Mouse (Mus musculus) lung, embryonic 16.5 days (tissue): Measurements from ENCODE around the gene Gldc. TPM values are rescaled to one million over a fixed set of nuclear protein-coding genes. Genes with fewer than 3 reads are reported as not detected.

Experiments used
- ATAC-seq: fragments of 200-750 bp; cut with Nextera tagmentation; 2 replicates; pipeline ENCODE4 v1.8.0; 2017; ENCODE audit warnings: low read depth, mild to moderate bottlenecking, moderate library complexity
- H3K27ac ChIP-seq: fragments of 300-500 bp; sonication (generic); 2 replicates; pipeline ENCODE4 v1.5.1; 2014; ENCODE audit warnings: mild to moderate bottlenecking, control low read depth, low read length
- H3K27me3 ChIP-seq: fragments of 300-500 bp; sonication (generic); 2 replicates; pipeline ENCODE4 v1.6.1; 2014; ENCODE audit warnings: low read depth, low read length, mixed read lengths; ENCODE audit not compliant: control insufficient read depth, insufficient read depth
- H3K36me3 ChIP-seq: fragments of 300-500 bp; sonication (generic); 2 replicates; pipeline ENCODE4 v1.6.1; 2014; ENCODE audit warnings: low read length; ENCODE audit not compliant: control insufficient read depth, insufficient read depth
- H3K4me1 ChIP-seq: fragments of 300-500 bp; sonication (generic); replicated peaks from 2 replicates; pipeline ENCODE4 v1.6.1; 2014; ENCODE audit warnings: low read length, mixed read lengths; ENCODE audit not compliant: control insufficient read depth, insufficient read depth
- H3K4me2 ChIP-seq: fragments of 300-500 bp; sonication (generic); 2 replicates; pipeline ENCODE4 v1.6.1; 2014; ENCODE audit warnings: low read depth, low read length, control low read depth
- H3K4me3 ChIP-seq: fragments of 300-500 bp; sonication (generic); 2 replicates; pipeline ENCODE4 v1.5.1; 2014; ENCODE audit warnings: mild to moderate bottlenecking, low read length, control low read depth
- H3K9ac ChIP-seq: fragments of 300-500 bp; sonication (generic); 2 replicates; pipeline ENCODE4 v1.6.1; 2014; ENCODE audit warnings: low read length, control low read depth
- H3K9me3 ChIP-seq: fragments of 300-500 bp; sonication (generic); 2 replicates; pipeline ENCODE4 v1.6.1; 2016; ENCODE audit warnings: low read length; ENCODE audit not compliant: control insufficient read depth
- WGBS: fragments of 180-500 bp; shearing (Covaris S2); extraction: QIAGEN DNeasy Blood & Tissue Kit; methylation state at CpG from one replicate; pipeline ENCODE4 v1.1.7; 2014; 5-methylcytosine and 5-hydroxymethylcytosine counted together
- polyA plus RNA-seq: library from polyadenylated mRNA; unstranded; fragments of >200 nt; fragmentation: Nextera tagmentation; extraction: Ambion mirVana; gene quantifications from 2 replicates; pipeline ENCODE4 v1.2.1, GENCODE M21; 2015

Gldc gene
- polyA plus RNA-seq, 1 experiment from 2014 or later, result 0.60 TPM

DNA sequence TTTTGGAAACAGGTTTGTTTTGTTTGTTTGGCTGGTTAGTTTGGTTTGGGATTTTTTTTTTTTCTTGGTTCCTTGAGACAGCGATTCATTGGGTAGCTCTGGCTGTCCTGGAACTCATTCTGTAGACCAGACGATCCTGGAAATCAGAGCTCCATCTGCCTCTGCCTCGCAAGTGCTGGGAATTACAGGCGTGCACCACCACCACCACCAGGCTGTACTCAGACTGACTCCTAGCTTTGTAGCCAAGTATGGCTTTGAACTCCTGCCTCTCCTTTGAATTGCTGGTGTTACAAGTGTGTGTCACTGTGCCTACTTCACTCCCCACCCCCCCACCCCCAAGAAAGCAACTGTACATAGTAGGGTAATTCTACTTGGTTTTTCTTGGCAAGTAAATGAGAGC is 58.0 kb downstream of the Gldc start:
- H3K9ac ChIP-seq, result no peak overlapping the region
- 0 out of 2 replicates have a peak, but pooled peaks cover 2% of the 10 kb centered on the region for H3K4me1 ChIP-seq
- ATAC-seq, result no peak
- no peaks in the 10 kb centered on the region for H3K9me3 ChIP-seq
- no peaks in the 10 kb centered on the region for H3K27me3 ChIP-seq
- no peak overlapping the region for H3K27ac ChIP-seq
- no peak overlapping the region for H3K4me2 ChIP-seq
- H3K4me3 ChIP-seq, result no peak overlapping the region
- H3K36me3 ChIP-seq, result no peaks in the 10 kb centered on the region
- WGBS, result 56% methylated on average over 4 of the region's 4 CpGs

DNA sequence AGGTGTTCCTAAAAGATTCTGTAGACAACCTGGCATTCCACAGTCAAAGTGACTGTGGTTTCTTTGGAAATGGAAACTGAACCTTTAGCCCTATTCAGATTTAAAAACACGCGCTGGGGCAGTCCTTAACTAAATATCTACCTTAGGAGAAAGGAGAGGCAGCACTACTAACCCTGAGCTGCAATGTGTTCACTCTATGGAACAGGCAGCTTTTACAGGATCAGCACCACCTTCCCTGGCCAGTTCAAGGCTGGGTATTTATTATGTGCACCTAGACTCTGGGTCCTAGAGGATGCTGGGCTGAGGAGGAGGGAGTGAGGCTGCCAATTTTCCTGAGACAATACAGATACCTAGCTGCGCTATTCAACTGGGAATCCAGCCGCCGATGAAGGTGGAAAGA is 59.6 kb downstream of the Gldc start:
- 0 out of 2 replicates have a peak, but pooled peaks cover 2% of the 10 kb centered on the region for H3K4me1 ChIP-seq
- ATAC-seq, result no peak
- 68% methylated on average over 5 of the region's 5 CpGs for WGBS
- H3K4me3 ChIP-seq, result no peak overlapping the region
- H3K27ac ChIP-seq, result no peak overlapping the region
- no peaks in the 10 kb centered on the region for H3K27me3 ChIP-seq
- no peaks in the 10 kb centered on the region for H3K36me3 ChIP-seq
- H3K9me3 ChIP-seq, result no peaks in the 10 kb centered on the region
- H3K9ac ChIP-seq, result no peak overlapping the region
- H3K4me2 ChIP-seq, result no peak overlapping the region

GRCm38 (mm10) chr19:30114919-30115441 is 60.2 kb downstream of the Gldc start:
- Histone ChIP-seq H3K4me2 (peak overlapping the region; percentile 6; the same call in 1 of the 2 replicates), H3K9ac (no peak overlapping the region), H3K27me3 (no peaks in the 10 kb centered on the region), H3K27ac (no peak overlapping the region), H3K4me3 (no peak overlapping the region), H3K4me1 (0 out of 2 replicates have a peak, but pooled peaks cover 2% of the 10 kb centered on the region), H3K36me3 (no peaks in the 10 kb centered on the region), H3K9me3 (no peaks in the 10 kb centered on the region)
- 18% methylated on average over 14 of the region's 14 CpGs for WGBS
- ATAC-seq, result peak; percentile 66

DNA sequence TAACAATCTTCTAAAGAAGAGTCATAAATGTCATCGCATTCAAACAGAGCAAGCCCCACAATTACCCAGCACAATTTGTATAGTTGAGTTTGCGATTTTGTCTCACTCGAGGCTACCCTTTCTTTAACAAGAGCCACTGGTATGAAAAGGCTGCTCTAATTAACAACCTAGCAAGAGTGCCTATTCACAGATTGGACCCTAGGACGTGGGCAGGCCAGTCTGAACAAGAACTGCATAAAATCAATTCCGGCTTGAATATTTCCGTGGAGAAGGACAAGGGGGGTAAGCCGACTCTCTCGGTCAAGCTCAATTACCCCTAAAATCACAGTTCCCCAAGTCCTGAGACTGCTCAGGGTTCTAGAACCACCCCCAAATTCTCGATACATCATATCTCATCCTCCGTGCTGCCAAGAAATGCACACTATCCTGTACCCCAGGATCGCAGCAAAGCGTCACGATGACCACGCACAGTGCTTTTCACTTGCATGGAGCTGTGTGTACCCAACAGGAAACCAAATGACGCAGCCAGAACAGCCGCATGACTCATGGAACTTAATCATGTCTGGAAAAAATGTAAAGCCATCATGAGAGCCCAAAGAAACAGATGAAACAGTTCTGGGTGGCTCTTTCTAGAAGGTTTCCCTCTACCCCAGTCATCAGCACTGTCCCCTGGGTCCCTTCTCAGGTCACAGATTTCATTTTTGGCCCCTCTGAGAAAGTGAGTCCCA is 62.1 kb downstream of the Gldc start:
- H3K4me3 ChIP-seq, result no peak overlapping the region
- no peak overlapping the region for H3K27ac ChIP-seq
- ATAC-seq, result no peak
- no peak overlapping the region for H3K4me2 ChIP-seq
- no peak overlapping the region for H3K9ac ChIP-seq
- H3K27me3 ChIP-seq, result no peaks in the 10 kb centered on the region
- WGBS, result 93% methylated on average over 16 of the region's 16 CpGs
- 0 out of 2 replicates have a peak, but pooled peaks cover 2% of the 10 kb centered on the region for H3K4me1 ChIP-seq
- H3K36me3 ChIP-seq, result no peaks in the 10 kb centered on the region
- no peaks in the 10 kb centered on the region for H3K9me3 ChIP-seq

GRCm38 (mm10) chr19:30111421-30111820 is 63.8 kb downstream of the Gldc start:
- Histone ChIP-seq H3K4me1 (0 out of 2 replicates have a peak, but pooled peaks cover 2% of the 10 kb centered on the region), H3K27me3 (no peaks in the 10 kb centered on the region), H3K36me3 (no peaks in the 10 kb centered on the region), H3K9me3 (no peaks in the 10 kb centered on the region), H3K4me2 (no peak overlapping the region), H3K4me3 (no peak overlapping the region), H3K27ac (no peak overlapping the region), H3K9ac (no peak overlapping the region)
- no peak for ATAC-seq
- WGBS, result 94% methylated on average over 3 of the region's 3 CpGs

DNA sequence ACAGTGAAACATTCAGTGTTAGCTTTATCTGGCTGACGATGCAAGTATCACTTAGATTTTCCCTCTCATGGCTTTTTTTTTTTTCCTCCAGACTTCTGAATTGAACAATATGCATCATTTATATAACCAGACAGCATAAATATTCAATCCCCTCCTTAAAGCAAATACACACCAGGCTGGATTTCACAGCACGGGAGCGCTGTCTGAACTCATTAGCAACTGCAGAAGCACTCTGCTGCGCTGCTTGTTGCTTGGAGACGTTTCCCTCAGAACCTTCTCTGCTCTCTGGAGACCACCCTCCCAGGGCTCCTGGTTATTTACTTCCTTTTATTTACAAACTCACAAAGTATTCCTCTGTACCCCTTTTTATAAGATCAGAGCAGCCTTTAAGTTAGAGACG is 66.1 kb downstream of the Gldc start:
- Histone ChIP-seq H3K4me2 (no peak overlapping the region), H3K27me3 (no peaks in the 10 kb centered on the region), H3K27ac (no peak overlapping the region), H3K9ac (no peak overlapping the region), H3K36me3 (no peaks in the 10 kb centered on the region), H3K4me1 (no peaks in the 10 kb centered on the region), H3K4me3 (no peak overlapping the region), H3K9me3 (no peaks in the 10 kb centered on the region)
- 81% methylated on average over 6 of the region's 6 CpGs for WGBS
- no peak for ATAC-seq

DNA sequence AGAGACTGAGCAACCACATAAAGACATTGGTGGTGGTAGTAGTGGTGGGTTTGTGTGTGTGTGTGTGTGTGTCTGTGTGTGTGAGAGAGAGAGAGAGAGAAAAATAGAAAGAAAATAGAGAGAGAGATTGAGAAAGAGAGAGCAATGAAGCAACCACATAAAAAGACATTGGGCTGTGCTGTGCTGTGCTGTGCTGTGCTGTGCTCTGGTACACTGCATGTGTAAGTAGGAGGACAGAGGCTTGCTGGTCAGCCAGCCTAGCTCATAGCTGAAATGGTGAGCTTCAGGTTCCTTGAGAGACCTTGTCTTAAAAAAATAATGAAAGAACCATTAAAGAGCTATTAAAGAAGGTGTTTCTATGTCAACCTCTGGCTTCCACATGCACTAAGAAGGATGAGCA is 66.6 kb downstream of the Gldc start:
- Histone ChIP-seq H3K27ac (no peak overlapping the region), H3K9ac (no peak overlapping the region), H3K36me3 (no peaks in the 10 kb centered on the region), H3K27me3 (no peaks in the 10 kb centered on the region), H3K4me1 (no peaks in the 10 kb centered on the region), H3K9me3 (no peaks in the 10 kb centered on the region), H3K4me3 (no peak overlapping the region), H3K4me2 (no peak overlapping the region)
- ATAC-seq, result no peak

DNA sequence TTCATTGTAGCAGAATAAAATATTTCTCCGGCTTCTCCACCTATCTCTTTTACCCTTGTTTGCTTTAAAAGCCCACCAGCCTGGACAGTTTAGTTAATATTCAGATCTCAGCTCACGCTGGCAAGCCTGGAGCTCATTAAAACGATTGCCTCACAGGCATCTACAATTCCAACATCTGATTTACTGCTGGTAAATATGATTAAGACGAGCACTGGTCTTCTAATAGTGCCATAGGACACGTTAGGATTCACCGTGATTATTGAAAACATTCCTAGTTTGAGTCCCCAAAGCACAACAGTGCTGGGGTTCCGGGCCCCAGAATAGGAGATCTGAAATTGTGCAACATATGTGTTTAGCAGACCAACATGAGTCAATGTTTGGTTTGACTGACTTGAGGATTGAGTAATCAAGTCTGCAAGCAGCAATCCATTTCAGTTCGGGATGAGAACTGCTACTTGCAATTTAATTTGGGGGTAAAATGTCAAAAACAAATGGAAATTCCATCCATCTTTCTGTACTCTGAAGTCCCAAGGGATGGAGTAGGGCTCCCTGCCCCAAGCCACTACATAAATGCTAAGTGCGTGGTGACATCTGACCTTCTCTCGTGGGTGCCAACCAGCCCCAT is 67.9 kb downstream of the Gldc start:
- Histone ChIP-seq H3K36me3 (no peaks in the 10 kb centered on the region), H3K9ac (no peak overlapping the region), H3K9me3 (no peaks in the 10 kb centered on the region), H3K27me3 (no peaks in the 10 kb centered on the region), H3K27ac (no peak overlapping the region), H3K4me2 (no peak overlapping the region), H3K4me1 (no peaks in the 10 kb centered on the region), H3K4me3 (no peak overlapping the region)
- ATAC-seq, result no peak
- 70% methylated on average over 10 of the region's 10 CpGs for WGBS

GRCm38 (mm10) chr19:30105045-30105842 is 70.0 kb downstream of the Gldc start:
- 81% methylated on average over 6 of the region's 6 CpGs for WGBS
- Histone ChIP-seq H3K4me3 (no peak overlapping the region), H3K9me3 (no peaks in the 10 kb centered on the region), H3K4me2 (no peak overlapping the region), H3K27me3 (no peaks in the 10 kb centered on the region), H3K27ac (no peak overlapping the region), H3K4me1 (no peaks in the 10 kb centered on the region), H3K36me3 (no peaks in the 10 kb centered on the region), H3K9ac (no peak overlapping the region)
- ATAC-seq, result no peak
